ENCODE assay signal across 8 mouse cellular contexts in genomic region chr10:43740204-43740865, GRCm38 (mm10).
DNase-seq lines count a peak whose midpoint lies in the region; ATAC-seq lines count a peak whose summit lies in the region.

No protein-coding gene starts in this region.

- peak overlapping the region; percentile 65 for H3K27ac ChIP-seq in embryonic facial prominence, embryonic 12.5 days
- peak overlapping the region; percentile 61 for H3K27ac ChIP-seq in hindbrain, embryonic 15.5 days (replicated peaks)
- H3K27ac ChIP-seq in liver, embryonic 15.5 days (replicated peaks) = peak overlapping the region; percentile 24; the same call in 1 of the 2 replicates
- H3K27ac ChIP-seq in neural tube, embryonic 15.5 days (replicated peaks) = no peak overlapping the region; the same call in 1 of the 2 replicates

- WGBS in embryonic facial prominence, embryonic 12.5 days = 22% methylated on average over 13 of the region's 13 CpGs
- 27% methylated on average over 13 of the region's 13 CpGs for WGBS in hindbrain, embryonic 15.5 days
- 23% methylated on average over 13 of the region's 13 CpGs for WGBS in liver, embryonic 15.5 days (ENCODE audit: insufficient replicate concordance)
- WGBS in neural tube, embryonic 15.5 days = 33% methylated on average over 13 of the region's 13 CpGs

- H3K9me3 ChIP-seq in embryonic facial prominence, embryonic 12.5 days = no peaks in the 10 kb centered on the region
- H3K9me3 ChIP-seq in hindbrain, embryonic 15.5 days = no peaks in the 10 kb centered on the region
- H3K9me3 ChIP-seq in liver, embryonic 15.5 days (replicated peaks) = no peaks in the 10 kb centered on the region
- no peaks in the 10 kb centered on the region for H3K9me3 ChIP-seq in neural tube, embryonic 15.5 days (replicated peaks)

- no peak overlapping the region for H3K9ac ChIP-seq in embryonic facial prominence, embryonic 12.5 days
- H3K9ac ChIP-seq in hindbrain, embryonic 15.5 days = no peak overlapping the region; the same call in 1 of the 2 replicates
- H3K9ac ChIP-seq in liver, embryonic 15.5 days = no peak overlapping the region
- no peak overlapping the region for H3K9ac ChIP-seq in neural tube, embryonic 15.5 days (replicated peaks)

- DNase-seq in left cerebral cortex, postnatal 14 days (ENCODE audit: low spot score in 2 of 2) = peak; percentile 34 to 57
- no peak for DNase-seq in left cerebral cortex, postnatal 4 days
- no peak for DNase-seq in adrenal gland, postnatal 36 days
- DNase-seq in kidney, adult 18-20 months = no peak

- H3K36me3 ChIP-seq in embryonic facial prominence, embryonic 12.5 days = no peaks in the 10 kb centered on the region
- H3K36me3 ChIP-seq in hindbrain, embryonic 15.5 days = no peaks in the 10 kb centered on the region
- H3K36me3 ChIP-seq in liver, embryonic 15.5 days (replicated peaks) = no peaks in the 10 kb centered on the region
- H3K36me3 ChIP-seq in neural tube, embryonic 15.5 days = no peaks in the 10 kb centered on the region

- no peak overlapping the region for H3K4me3 ChIP-seq in embryonic facial prominence, embryonic 12.5 days
- no peak overlapping the region for H3K4me3 ChIP-seq in hindbrain, embryonic 15.5 days
- H3K4me3 ChIP-seq in liver, embryonic 15.5 days (replicated peaks) = no peak overlapping the region
- no peak overlapping the region for H3K4me3 ChIP-seq in neural tube, embryonic 15.5 days (replicated peaks)

- no peaks in the 10 kb centered on the region for H3K27me3 ChIP-seq in embryonic facial prominence, embryonic 12.5 days
- H3K27me3 ChIP-seq in hindbrain, embryonic 15.5 days = no peaks in the 10 kb centered on the region
- H3K27me3 ChIP-seq in liver, embryonic 15.5 days = no peaks in the 10 kb centered on the region
- H3K27me3 ChIP-seq in neural tube, embryonic 15.5 days (replicated peaks) = no peaks in the 10 kb centered on the region

- H3K4me1 ChIP-seq in embryonic facial prominence, embryonic 12.5 days = peaks cover 33% of the 10 kb centered on the region
- peaks cover 21% of the 10 kb centered on the region for H3K4me1 ChIP-seq in hindbrain, embryonic 15.5 days (replicated peaks)
- peaks cover 35% of the 10 kb centered on the region for H3K4me1 ChIP-seq in liver, embryonic 15.5 days (replicated peaks)
- peaks cover 16% of the 10 kb centered on the region for H3K4me1 ChIP-seq in neural tube, embryonic 15.5 days

- H3K4me2 ChIP-seq in embryonic facial prominence, embryonic 12.5 days (replicated peaks) = 0 out of 2 replicates have a peak overlapping the region, but pooled peaks have one; percentile 11
- H3K4me2 ChIP-seq in hindbrain, embryonic 15.5 days = peak overlapping the region; percentile 33
- H3K4me2 ChIP-seq in liver, embryonic 15.5 days = no peak overlapping the region
- H3K4me2 ChIP-seq in neural tube, embryonic 15.5 days = peak overlapping the region; percentile 23

- intact Hi-C loops in left cerebral cortex, postnatal 14 days (cut with DNase I) = no loop called here
- intact Hi-C loops in left cerebral cortex, postnatal 4 days (cut with DNase I) = no loop called here

- 0 out of 2 replicates have a peak, but pooled peaks have one; percentile 24 for ATAC-seq in embryonic facial prominence, embryonic 12.5 days (ENCODE audit: insufficient number of reproducible peaks, insufficient read depth, low FRiP score, low TSS enrichment)
- ATAC-seq in hindbrain, embryonic 15.5 days (ENCODE audit: low FRiP score, low read depth) = peak; percentile 74; the same call in 1 of the 2 replicates
- ATAC-seq in liver, embryonic 15.5 days (ENCODE audit: insufficient read depth) = no peak
- peak; percentile 42; the same call in 1 of the 2 replicates for ATAC-seq in neural tube, embryonic 15.5 days (ENCODE audit: low FRiP score)

Comparison
In these comparisons a context has a peak if more than half of its experiments do, and no peak if none do; other contexts are left out.
1. DNase-seq: peak in left cerebral cortex, postnatal 14 days (2 of 2); none in left cerebral cortex, postnatal 4 days (single experiment), adrenal gland, postnatal 36 days (0 of 2) and kidney, adult 18-20 months (single experiment).